Mouse (Mus musculus): ENCODE results near the gene Ctf1.

The Ctf1 gene

DNA sequence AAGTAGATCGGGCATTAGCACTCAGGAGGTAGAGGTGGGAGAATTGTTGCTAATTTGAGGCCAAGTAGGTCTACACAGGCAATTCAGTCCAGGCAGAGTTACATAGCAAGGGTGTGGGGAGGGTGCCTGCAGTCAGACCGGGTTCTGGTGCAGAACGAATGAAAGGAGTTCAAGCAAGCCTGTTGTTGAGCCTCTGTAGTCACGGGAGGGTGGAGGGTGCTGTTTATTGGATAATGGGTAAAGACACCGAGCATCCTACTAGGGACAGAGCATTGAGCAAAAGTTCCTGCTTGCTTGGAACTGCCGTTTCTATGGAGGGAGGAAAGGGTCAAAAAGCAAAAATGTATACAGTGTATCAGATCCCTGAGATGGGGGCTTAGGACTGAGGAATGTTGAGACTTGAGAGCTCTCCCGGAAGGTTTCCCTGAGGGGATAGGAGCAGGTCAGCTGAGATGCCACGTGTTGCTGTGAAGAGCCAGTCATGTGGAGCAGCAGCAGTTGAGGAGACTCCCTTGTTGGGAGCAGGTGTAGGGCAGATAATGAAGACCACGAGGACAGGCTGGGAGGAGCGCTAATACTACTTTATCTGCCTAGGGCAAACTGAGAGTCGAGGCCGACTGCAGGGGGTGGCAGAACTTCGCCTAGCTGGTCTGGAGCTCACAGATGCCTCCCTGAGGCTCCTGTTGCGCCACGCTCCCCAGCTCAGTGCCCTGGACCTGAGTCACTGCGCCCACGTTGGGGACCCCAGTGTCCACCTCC lies 54.5 kb downstream of the Ctf1 start:
- in situ Hi-C loops (cut with MboI, MseI), result loop anchor here in 1 of 2 experiments (10.0 kb wide), 1 partner anchor 92 kb away; no protein-coding TSS in a partner anchor

All from T-helper 17 cell (primary cell).